Mouse (Mus musculus) embryo, embryonic 9.5 days (tissue): ENCODE data around the gene Prr5l.

Source experiments
- DNase-seq: peaks from one replicate; pipeline ENCODE4 v3.0.0-alpha.2; 2017; ENCODE audit errors: extremely low spot score

Gene Prr5l

DNA sequence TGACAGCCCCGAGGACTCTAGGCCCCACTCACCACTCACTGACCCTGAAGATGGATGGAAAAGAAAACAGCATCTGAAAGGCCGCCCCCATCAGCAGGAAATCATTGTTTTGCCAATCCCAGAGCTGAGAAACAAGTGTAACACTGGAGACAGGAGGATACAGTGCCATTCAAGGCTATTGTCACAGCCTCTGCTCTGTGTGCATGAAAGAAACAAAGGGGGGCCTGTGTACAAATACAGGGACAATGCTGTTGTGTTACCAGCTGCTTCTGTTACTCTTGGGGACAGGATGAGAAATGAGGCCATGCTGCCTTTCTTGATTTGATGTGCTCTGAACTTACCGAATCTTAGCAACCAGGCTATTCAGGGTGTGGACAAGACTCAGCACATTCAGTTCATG lies at the start of gene Prr5l:
Prr5l (minus strand) TSS at position 30 of the 400 bp plus-strand sequence.
- DNase-seq, result peak; percentile 19

DNA sequence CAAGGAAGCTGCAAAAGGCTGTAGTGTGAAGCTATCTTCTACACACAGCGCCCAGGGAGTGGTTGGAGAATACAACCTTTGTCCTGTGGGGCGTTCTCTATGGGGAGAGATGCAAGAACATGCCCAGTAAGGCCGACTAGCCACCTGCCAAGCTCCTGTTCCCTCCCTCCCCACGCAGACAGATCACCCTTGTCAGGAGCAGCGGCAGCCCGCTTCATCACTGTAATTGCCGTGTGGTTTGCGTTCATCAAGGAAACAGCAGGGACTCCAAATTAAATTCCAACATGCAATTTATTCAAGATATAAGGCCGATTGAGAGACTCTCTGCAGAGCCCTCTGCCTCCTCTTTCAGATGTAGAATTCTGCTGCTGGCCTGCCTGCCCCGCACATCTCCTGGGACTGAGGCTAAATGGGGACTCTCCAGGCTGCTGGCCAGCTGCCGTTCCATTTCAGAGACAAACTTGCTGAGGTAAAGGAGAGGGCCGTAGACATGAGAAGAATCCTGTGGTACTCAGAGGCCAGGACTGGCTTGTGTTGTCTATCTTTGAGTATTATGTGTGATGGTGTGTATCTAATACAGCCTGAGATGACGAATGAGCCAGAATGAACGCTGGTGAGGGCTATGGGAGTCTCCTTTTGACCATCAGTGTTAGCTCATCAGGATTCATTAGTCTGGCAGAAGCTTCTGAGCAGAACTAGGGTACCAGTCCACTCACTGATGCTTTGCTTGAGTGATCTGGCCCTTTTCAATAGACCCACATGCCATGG lies 49.5 kb upstream of the Prr5l start:
- no peak for DNase-seq

DNA sequence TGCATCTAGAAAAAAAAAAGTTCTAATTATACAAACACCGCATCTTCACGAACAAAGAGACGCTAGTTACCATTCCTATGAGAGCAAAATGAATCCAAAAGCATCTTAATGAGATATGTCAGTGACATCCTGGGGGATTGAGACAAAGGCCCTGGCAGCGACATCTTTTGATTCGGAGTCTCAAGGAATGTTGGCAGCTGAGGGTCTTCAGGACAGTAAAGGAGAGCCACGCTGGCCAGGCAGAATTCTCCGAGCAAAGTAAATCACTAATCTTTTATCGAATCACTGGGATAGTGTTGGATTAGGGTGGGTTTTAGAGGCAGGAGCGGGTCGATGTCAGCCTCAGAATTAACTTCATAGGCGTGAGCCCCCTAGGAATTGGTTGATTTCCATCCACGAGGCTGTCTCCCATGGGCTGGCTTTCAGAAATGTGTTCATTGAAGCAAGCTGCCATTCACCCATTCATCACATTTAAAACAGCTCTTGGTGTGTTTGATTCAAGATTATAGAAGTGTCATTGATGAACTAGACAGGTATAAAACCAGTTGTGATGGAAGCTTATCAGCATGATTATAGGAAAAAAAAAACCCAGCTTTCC lies 42.9 kb upstream of the Prr5l start:
- no peak for DNase-seq

DNA sequence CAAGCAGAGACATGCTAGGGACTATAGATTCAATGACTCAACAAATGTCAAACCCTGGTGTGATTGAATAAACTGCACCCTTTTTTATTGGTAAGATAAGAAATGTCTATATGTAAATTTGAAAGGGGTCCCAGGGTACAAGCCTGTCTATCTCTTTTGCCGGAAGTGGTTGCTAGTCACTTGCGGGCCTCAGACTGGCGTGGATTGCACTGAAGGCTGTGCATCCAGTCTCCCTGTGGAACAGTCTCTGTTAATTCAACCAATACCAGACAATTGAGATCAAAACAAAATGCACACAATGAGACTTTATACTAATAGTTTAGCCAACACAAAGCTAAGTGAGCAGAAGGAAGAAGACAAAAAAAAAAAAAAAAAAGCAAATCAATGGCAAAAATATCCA lies 42.4 kb upstream of the Prr5l start:
- DNase-seq, result no peak

DNA sequence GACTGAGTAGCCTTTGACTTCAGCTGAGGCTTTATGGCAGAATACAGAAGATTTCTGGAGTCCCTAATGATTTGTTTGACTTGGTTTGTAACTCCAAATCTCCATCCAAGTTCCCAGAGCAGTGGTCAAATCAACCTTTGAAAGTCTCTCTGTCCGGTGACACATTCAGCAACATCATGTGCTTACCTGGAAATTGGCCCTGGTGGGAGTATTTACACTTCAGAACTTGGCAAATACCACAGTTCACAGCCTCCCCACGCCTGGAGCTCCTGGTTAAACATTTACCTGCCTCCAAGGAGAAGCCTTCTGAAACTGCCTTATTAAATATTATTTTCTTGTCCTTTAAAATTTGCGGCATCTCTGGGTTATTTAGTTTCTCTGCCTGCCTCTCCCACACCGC lies 40.4 kb upstream of the Prr5l start:
- DNase-seq, result no peak

DNA sequence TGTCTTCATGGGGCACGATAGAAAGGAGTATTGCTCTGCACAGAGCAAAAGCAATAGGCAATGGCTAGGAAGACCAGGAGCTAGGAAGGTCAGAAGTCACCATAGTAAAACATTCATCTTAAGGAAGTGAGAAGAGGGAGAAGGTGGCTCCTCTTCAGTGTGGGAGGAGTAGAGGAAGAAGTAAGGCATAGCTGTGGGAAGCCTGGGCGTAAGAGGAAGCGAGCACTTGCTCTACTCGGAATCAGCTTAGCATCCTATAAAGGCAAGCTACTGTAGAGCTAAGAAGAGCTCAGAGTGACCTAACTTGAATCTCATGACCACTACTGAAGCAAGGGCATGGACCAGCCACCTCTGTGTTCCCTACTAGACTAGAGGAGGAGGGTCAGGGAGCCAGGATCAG lies 39.5 kb upstream of the Prr5l start:
- no peak for DNase-seq

DNA sequence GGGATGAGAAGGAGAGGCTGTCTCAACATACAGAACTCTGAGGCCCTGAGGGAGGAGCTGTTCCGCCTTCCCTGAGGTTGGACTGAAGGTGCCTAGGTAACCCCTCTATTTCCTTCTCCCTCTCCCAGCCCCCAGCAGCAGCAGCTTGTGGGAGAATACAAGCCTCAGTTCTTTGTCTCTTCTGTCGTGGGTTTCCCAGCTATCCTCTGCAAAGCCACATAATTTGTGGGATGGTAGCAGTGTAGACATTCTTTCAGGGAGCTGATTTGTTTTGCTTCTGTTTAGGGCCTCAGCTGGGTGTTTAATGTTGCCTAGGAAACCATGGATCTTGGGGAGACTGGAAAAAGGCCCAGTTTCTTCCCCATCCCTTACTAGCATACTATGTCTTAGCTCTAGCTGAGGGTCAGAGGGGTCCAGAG lies 37.3 kb upstream of the Prr5l start:
- DNase-seq, result no peak

DNA sequence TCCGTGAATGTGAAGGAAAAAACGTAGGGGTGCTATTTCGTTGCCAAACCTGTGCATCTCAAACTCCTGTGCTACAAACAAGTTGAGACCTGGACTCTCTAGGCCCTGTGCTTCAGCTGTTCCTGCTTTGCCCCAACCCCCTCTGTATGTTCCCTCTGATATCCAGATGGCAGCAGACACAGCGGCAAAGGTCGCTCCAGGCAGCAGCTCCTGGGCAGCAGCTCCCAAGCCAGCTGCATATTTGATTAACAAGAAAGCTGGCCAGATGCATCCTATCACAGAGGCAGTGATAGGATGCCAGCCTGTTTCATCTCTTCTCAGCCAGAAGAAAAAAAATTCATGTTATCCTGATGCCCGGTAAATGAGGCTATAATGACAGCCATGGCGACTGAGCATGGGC lies 35.7 kb upstream of the Prr5l start:
- no peak for DNase-seq

DNA sequence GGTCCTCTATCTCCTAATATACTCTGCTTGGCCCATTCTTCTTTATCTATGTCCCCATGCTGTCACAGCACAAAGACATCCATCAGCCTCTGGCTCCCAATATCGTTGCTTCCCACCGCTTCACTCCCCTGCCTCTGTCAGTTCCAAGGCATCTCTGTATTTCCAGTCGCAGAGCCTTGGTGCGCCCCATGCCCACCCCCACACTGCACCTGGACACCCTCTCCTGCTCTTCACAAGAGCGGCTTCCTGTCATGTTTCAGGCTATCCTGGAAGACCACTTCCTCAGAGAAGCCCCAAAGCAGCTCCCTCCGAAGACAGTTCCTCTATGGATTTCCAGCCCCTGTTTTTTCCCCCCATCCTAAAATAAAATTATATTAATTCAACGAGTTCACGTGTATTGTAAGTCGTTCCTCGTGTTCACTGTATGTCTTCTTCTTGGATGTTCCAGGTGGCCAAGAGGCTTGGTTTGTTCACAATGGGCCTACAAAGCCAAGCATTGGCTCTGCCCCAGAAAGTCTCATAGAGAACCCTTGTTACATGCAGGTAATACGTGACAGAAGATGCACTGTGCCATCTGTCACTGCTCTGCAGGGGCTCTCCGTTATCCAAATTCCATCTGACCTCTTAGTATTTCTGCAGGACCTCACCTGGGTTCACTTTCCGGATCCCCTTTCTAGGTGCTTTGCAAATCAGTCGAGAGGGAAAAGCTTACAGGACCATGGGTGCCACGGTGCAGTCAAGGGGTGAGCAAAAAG lies 26.7 kb upstream of the Prr5l start:
- DNase-seq, result no peak

DNA sequence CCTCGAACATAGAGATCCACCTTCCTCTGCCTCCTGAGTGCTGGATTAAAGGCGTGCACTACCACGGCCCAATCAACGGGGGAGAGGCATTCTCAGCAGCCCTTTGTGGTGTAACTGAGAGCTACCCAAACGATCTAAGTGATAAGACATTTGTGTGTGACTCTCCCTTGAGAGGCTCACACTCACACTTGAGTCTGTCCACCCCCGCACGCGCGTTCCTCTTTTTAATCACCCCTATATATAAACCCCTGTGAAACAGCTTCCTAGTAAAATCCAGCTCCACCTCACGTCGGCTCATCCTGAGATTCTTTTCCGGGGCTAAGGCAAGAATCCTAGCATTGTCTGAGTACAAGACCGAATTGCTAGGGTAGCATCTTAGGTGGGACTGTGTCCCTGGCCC lies 25.9 kb upstream of the Prr5l start:
- no peak for DNase-seq

DNA sequence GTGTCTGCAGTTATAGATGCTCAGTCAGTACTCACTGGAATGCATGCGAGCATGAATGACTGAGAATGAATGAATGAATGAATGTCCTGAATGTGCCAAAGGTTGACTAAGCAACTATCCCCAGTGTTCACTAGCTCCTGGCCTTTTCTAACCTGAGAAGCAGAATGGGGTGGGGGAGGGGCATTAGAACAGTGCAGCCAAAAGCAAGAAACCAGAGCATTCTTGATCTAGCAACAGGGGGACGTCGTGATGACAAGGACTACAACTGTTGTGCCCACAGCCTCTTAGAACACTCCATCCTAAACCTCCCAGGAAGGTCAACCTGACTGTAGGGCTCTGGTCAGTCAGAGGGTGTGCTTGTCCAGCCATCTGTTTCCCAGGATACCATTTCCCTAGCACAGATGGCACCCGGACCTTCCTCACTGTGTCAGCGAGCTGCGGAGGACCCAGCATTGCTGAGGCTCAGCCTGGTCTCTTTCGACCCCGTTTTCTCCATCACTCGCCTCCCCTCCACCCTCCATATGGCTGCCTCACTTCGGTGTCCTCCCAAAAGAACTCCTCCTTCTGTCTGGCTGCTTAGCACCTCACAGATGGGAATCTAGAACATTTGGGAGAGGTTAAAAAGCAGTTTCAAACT lies 24.7 kb upstream of the Prr5l start:
- DNase-seq, result no peak

DNA sequence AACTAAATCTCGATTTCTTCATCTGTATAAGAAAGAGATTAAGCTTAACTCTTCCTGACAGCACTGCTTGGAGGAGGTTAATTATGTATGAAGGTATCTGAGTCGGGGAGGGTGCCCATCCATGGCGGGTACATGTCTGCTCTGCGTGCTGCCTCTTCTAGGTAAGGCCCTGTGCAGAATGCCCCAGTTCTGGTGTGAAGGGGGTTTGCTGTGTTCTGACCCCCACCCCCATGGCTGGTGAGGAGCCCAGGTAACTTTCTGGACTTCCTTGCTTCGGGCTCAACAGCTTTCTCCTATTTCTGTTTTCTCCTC lies 23.5 kb upstream of the Prr5l start:
- no peak for DNase-seq

DNA sequence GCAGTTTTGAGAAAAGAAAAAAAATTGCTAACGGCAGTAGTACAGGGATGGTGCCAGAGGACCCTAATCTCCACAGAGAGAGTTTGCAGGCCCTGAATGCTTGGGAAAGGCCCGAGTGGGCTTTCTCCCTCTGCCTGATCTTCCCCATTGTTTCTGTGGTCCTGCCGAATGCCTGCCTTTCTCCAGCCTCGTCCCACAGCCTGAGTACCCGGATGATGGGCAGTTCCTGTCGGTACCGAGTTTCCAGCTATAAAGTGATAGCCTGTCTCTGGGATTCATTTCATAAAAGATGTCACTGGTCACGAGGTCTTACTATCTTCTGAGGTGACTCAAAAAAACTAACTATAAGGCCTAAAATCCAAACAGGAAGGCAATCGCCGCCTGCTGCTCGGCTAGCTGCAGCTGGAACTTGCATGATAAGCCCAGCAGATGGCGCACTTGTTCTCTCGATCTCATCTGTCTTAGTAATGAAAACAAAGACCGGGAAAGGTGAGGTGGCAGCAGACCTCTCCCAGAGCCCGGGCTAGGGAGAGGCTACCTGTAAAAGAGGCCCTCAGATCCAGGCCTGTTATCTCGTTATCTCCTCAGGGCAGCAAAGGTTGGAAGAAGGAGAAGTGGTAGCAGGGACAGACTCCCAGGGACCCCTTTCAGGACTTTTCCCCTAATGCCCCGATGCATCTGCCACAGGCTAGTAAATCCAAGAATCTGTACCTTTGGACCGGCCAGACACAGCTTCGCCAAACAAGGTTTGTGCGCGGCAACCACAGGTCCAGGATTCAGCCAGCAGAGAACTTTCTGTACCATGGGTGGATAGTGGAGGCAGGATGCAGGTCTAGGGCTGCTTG lies 22.9 kb upstream of the Prr5l start:
- peak; percentile 83 for DNase-seq

DNA sequence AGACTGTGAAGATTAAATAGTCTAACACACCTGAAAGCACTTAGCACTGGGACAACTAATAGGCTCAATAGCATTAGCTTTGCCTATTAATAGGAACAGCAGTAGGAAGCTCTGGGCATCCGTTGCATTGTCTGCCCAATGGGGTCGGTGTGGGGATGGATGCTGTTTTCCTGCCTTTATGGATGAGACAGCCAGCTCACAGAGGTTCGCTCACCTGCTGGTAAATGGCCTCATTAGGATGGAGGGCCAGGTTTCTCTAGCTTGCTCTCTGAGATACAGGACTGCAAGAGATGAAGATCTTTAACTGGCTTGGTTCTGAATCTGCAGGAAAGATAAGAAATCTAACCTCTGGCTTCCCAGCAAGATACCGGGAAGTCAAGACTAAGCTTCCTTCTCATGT lies 19.4 kb upstream of the Prr5l start:
- DNase-seq, result no peak

DNA sequence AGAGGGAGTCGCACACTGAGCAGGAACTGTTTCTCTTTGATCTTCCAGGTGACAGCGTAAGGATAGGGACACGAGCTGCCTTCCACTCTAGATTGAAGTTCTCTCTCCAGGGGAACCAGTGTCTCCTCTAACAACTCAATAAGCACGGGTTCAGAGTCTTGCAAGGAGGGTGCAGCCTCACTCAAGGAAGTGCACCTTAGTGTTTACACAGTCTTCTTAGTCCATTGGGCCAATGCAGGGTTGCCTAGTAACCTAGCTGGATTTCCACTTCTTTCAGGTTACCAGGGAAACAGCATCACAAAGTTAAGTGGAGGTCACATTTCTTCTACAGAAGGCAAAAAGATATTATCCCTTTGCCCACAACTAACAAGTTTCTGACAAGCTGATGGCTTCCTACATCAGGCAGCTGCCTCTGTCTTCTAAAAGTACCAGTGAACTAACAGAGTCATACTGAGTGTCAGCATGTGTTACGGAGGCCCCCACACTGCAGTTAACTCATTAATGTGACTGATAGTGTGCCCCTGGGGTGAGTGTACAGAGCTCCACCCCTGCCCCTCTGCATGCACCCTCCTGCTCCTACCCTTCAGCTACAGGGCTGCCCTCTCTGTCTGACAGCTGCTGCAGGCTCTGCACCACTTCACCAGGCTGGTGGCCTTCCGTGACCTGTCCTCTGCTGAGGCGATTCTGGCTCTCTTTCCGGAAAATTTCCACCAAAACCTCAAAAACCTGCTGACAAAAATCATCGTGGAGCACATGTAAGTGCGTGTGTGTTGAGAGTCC lies 13.8 kb upstream of the Prr5l start:
- DNase-seq, result no peak

DNA sequence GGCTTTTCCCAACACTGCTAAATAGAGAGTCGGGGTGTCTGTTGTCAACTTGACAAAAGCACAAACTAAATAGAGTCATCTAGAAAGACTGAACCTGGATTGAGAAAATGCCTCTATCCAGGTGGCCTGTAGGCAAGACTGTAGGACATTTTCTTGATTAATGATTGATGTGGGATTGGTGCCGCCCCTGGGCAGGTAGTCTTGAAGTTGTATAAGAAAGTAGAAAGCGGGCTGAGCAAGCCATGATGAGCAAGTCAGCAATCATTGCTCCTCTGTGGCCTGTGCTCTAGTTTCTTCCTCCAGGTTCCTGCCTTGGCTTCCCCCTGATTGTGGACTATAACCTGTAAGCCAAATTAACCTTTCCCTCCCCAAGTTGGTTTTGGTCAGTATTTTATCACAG lies 11.3 kb upstream of the Prr5l start:
- DNase-seq, result no peak

DNA sequence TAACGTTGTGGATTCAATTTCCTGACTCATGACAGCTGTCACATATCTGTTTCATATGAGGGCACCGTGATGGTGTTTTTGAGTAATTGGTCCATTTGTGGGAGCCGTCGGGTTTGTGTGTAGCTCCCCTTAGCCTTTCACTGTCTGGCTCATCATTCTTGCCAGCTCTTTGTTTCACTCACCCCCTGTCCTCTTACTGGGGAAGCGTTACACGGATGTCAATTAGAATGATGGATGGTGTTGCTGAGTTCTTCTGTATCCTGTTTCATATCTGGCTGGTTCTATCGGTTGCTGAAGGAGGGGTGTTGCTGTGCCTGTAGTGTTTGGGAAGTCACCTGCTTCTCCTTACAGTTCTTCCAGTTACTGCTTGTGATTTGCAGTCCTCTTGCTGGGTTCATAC lies 8.3 kb upstream of the Prr5l start:
- DNase-seq, result no peak

DNA sequence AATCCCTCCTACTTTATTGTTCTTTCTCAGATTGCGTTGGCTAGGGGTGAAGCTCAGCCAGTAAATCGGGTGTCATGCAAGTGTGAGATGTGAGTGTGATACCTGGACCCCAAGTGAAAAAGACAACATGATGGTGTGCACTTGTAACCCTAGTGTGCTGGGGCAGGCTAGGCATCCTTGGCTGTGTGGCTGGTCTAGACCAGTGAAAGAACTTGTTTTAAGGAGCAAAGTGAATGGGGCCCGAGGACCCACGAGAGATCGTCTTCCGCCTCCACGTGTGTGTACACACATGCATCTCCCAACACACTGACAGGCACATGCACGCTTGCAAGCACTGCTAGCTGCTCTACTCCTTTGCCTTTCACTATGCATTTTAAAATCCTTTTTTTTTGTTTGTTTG lies 6.1 kb upstream of the Prr5l start:
- DNase-seq, result no peak

DNA sequence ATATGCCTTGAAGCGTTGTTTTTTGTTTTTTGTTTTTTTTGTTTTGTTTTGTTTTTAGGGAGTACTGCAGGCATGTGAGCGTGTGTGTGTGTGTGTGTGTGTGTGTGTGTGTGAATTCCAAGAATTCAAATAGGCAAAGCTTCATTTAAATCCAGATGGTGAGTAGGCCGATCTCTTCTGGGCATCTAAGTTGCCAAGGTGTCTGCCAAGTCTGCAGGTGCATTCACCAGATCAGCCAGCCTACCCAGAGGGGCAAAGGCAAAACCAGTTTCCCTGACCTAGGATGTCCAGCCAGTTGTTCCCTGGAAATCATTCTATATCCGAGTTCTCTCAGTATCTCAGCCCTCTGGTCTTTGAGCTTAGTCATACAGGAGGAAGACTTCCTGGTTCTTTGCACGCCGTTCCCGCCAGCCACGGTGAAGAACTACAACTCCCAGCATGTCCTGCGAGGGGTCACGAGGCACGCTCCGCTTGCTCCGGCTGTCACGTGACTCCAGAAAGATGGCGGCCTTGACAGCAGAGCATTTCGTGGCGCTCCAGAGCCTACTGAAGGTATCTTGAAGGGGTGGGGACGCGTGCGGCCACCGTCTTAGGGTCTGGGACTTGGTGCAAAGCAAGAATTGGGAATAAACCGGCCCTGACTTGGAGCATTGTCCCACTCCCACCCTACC lies 3.1 kb upstream of the Prr5l start, which contains the start of gene Commd9:
Commd9 (plus strand) TSS at position 480 of the 671 bp plus-strand sequence.
- peak; percentile 91 for DNase-seq

DNA sequence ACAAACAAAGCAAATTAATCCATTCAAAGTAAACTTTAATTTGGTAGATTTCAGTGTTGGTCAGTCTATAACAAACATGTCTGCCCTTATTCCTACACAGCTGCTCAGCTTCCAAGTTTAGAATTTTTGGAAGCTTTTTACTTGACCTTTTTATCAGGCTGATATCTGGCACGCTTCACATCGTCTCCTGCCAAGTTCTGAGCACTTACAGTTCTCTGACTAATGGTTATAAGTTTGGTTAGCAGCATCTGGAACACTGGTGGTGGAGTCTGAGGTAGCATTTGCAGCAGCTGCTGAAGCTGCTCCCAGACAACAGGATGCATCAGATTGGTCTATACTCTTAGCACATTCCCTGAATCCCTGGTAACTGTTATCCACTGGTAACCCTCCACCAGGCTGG lies 1.5 kb upstream of the Prr5l start:
- no peak for DNase-seq
